Mouse (Mus musculus) kidney, postnatal 14 days (tissue): ENCODE results near the gene Ifna15.

Source experiments
- DNase-seq: peaks from one replicate; pipeline ENCODE4 v3.0.0; 2022; ENCODE audit warnings: mixed read lengths

Ifna15 gene

DNA sequence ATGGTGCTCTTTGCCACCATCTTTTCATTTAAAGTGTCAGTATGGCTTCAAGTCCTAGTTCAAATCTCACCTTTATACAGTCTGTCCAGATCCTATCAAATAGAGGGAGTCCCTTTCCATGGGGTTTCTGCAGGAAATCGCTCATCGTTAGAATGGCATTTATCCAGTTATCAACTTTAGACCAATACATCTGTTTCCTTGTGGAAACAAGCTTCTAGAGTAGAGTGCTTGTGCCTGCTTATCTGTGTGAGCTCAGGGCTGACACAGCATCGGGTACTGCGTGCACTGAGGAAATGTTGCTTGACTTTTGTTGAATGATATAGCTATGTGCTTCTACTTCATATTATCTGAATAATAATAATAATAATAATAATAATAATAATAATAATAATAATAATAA lies 44.3 kb downstream of the Ifna15 start:
- DNase-seq = no peak
